Mouse (Mus musculus): ENCODE results near the gene Gsdmc4. TPM values are rescaled to one million over a fixed set of nuclear protein-coding genes. Genes with fewer than 3 reads are reported as not detected.
"Not testable (repeated sequence)": the region's sequence is repeated elsewhere in the genome, so short reads cannot be mapped to it uniquely, and the experiment has no call there.

Gsdmc4 gene
- polyA plus RNA-seq, 1 experiment from 2014 or later = 2.8 TPM

GRCm38 (mm10) chr15:63924484-63924883 lies 12.4 kb upstream of the Gsdmc4 start:
- H3K4me1 ChIP-seq (ENCODE audit: control insufficient read depth, insufficient read depth, low read length) = no peaks in the 10 kb centered on the region
- no peak overlapping the region for H3K4me3 ChIP-seq (replicated peaks; ENCODE audit: low read length)
- H3K27ac ChIP-seq (ENCODE audit: low read length) = no peak overlapping the region
- no peak for ATAC-seq (ENCODE audit: insufficient read depth, low FRiP score)
- no peaks in the 10 kb centered on the region for H3K27me3 ChIP-seq (ENCODE audit: control insufficient read depth, insufficient read depth, low read length)
- H3K9me3 ChIP-seq (replicated peaks; ENCODE audit: control insufficient read depth, low read length) = no peaks in the 10 kb centered on the region
- H3K4me2 ChIP-seq (ENCODE audit: low read depth, low read length) = no peak overlapping the region
- H3K9ac ChIP-seq (ENCODE audit: low read length) = no peak overlapping the region
- WGBS = 82% methylated on average over 1 of the region's 1 CpGs
- H3K36me3 ChIP-seq (ENCODE audit: control insufficient read depth, insufficient read depth, low read length) = no peaks in the 10 kb centered on the region

GRCm38 (mm10) chr15:63921618-63922017 lies 9.5 kb upstream of the Gsdmc4 start:
- H3K36me3 ChIP-seq (ENCODE audit: control insufficient read depth, insufficient read depth, low read length); ATAC-seq (ENCODE audit: insufficient read depth, low FRiP score); H3K9me3 ChIP-seq (replicated peaks; ENCODE audit: control insufficient read depth, low read length); H3K4me1 ChIP-seq (ENCODE audit: control insufficient read depth, insufficient read depth, low read length); H3K27ac ChIP-seq (ENCODE audit: low read length); H3K4me2 ChIP-seq (ENCODE audit: low read depth, low read length); H3K27me3 ChIP-seq (ENCODE audit: control insufficient read depth, insufficient read depth, low read length); H3K4me3 ChIP-seq (replicated peaks; ENCODE audit: low read length); H3K9ac ChIP-seq (ENCODE audit: low read length): not testable (repeated sequence)
- 44% methylated on average over 2 of the region's 5 CpGs for WGBS

GRCm38 (mm10) chr15:63919728-63920127 lies 7.6 kb upstream of the Gsdmc4 start:
- not testable (repeated sequence) for H3K36me3 ChIP-seq (ENCODE audit: control insufficient read depth, insufficient read depth, low read length); ATAC-seq (ENCODE audit: insufficient read depth, low FRiP score); H3K4me2 ChIP-seq (ENCODE audit: low read depth, low read length); H3K27ac ChIP-seq (ENCODE audit: low read length); H3K27me3 ChIP-seq (ENCODE audit: control insufficient read depth, insufficient read depth, low read length); H3K4me3 ChIP-seq (replicated peaks; ENCODE audit: low read length); H3K9me3 ChIP-seq (replicated peaks; ENCODE audit: control insufficient read depth, low read length); H3K4me1 ChIP-seq (ENCODE audit: control insufficient read depth, insufficient read depth, low read length); H3K9ac ChIP-seq (ENCODE audit: low read length)
- 72% methylated on average over 1 of the region's 2 CpGs for WGBS

- not testable (repeated sequence) for H3K9me3 ChIP-seq (replicated peaks; ENCODE audit: control insufficient read depth, low read length); H3K4me3 ChIP-seq (replicated peaks; ENCODE audit: low read length); H3K27ac ChIP-seq (ENCODE audit: low read length); H3K4me2 ChIP-seq (ENCODE audit: low read depth, low read length); H3K4me1 ChIP-seq (ENCODE audit: control insufficient read depth, insufficient read depth, low read length); H3K27me3 ChIP-seq (ENCODE audit: control insufficient read depth, insufficient read depth, low read length); H3K9ac ChIP-seq (ENCODE audit: low read length); H3K36me3 ChIP-seq (ENCODE audit: control insufficient read depth, insufficient read depth, low read length); ATAC-seq (ENCODE audit: insufficient read depth, low FRiP score)
- 85% methylated on average over 3 of the region's 4 CpGs for WGBS
Measured at GRCm38 (mm10) chr15:63916584-63916983, 4.5 kb upstream of the Gsdmc4 start.

- not testable (repeated sequence) for H3K4me1 ChIP-seq (ENCODE audit: control insufficient read depth, insufficient read depth, low read length); H3K36me3 ChIP-seq (ENCODE audit: control insufficient read depth, insufficient read depth, low read length); H3K9me3 ChIP-seq (replicated peaks; ENCODE audit: control insufficient read depth, low read length); H3K4me3 ChIP-seq (replicated peaks; ENCODE audit: low read length); H3K27me3 ChIP-seq (ENCODE audit: control insufficient read depth, insufficient read depth, low read length); ATAC-seq (ENCODE audit: insufficient read depth, low FRiP score); H3K27ac ChIP-seq (ENCODE audit: low read length); H3K9ac ChIP-seq (ENCODE audit: low read length); H3K4me2 ChIP-seq (ENCODE audit: low read depth, low read length)
Measured at GRCm38 (mm10) chr15:63909896-63910295, 2.2 kb downstream of the Gsdmc4 start.

GRCm38 (mm10) chr15:63895560-63896353 lies 16.3 kb downstream of the Gsdmc4 start:
- WGBS = 32% methylated on average over 9 of the region's 9 CpGs

GRCm38 (mm10) chr15:63888440-63888839 lies 23.7 kb downstream of the Gsdmc4 start:
- H3K9ac ChIP-seq (ENCODE audit: low read length); ATAC-seq (ENCODE audit: insufficient read depth, low FRiP score); H3K9me3 ChIP-seq (replicated peaks; ENCODE audit: control insufficient read depth, low read length); H3K36me3 ChIP-seq (ENCODE audit: control insufficient read depth, insufficient read depth, low read length); H3K4me2 ChIP-seq (ENCODE audit: low read depth, low read length); H3K27ac ChIP-seq (ENCODE audit: low read length); H3K27me3 ChIP-seq (ENCODE audit: control insufficient read depth, insufficient read depth, low read length); H3K4me3 ChIP-seq (replicated peaks; ENCODE audit: low read length); H3K4me1 ChIP-seq (ENCODE audit: control insufficient read depth, insufficient read depth, low read length): not testable (repeated sequence)
- 78% methylated on average over 4 of the region's 5 CpGs for WGBS

More at GRCm38 (mm10) chr15:63895560-63896353, 16.3 kb downstream of the Gsdmc4 start:
- not testable (repeated sequence) for H3K4me1 ChIP-seq (ENCODE audit: control insufficient read depth, insufficient read depth, low read length); ATAC-seq (ENCODE audit: insufficient read depth, low FRiP score); H3K4me3 ChIP-seq (replicated peaks; ENCODE audit: low read length); H3K9me3 ChIP-seq (replicated peaks; ENCODE audit: control insufficient read depth, low read length); H3K27ac ChIP-seq (ENCODE audit: low read length); H3K27me3 ChIP-seq (ENCODE audit: control insufficient read depth, insufficient read depth, low read length); H3K36me3 ChIP-seq (ENCODE audit: control insufficient read depth, insufficient read depth, low read length); H3K4me2 ChIP-seq (ENCODE audit: low read depth, low read length); H3K9ac ChIP-seq (ENCODE audit: low read length)

GRCm38 (mm10) chr15:63887949-63888348 lies 24.1 kb downstream of the Gsdmc4 start:
- H3K27ac ChIP-seq (ENCODE audit: low read length); H3K9me3 ChIP-seq (replicated peaks; ENCODE audit: control insufficient read depth, low read length); H3K27me3 ChIP-seq (ENCODE audit: control insufficient read depth, insufficient read depth, low read length); H3K9ac ChIP-seq (ENCODE audit: low read length); H3K4me3 ChIP-seq (replicated peaks; ENCODE audit: low read length); H3K4me1 ChIP-seq (ENCODE audit: control insufficient read depth, insufficient read depth, low read length); H3K4me2 ChIP-seq (ENCODE audit: low read depth, low read length); H3K36me3 ChIP-seq (ENCODE audit: control insufficient read depth, insufficient read depth, low read length); ATAC-seq (ENCODE audit: insufficient read depth, low FRiP score): not testable (repeated sequence)
- no CpG with 5 or more reads among the region's 5 CpGs for WGBS

GRCm38 (mm10) chr15:63878458-63878857 lies 33.6 kb downstream of the Gsdmc4 start, which contains the start of gene Gsdmc3:
Gene Gsdmc3 (minus strand): TSS chr15:63878558.
- 87% methylated on average over 1 of the region's 3 CpGs for WGBS
- H3K36me3 ChIP-seq (ENCODE audit: control insufficient read depth, insufficient read depth, low read length) = not testable (repeated sequence)

More at GRCm38 (mm10) chr15:63878458-63878857, 33.6 kb downstream of the Gsdmc4 start, which contains the start of gene Gsdmc3:
- not testable (repeated sequence) for ATAC-seq (ENCODE audit: insufficient read depth, low FRiP score); H3K4me3 ChIP-seq (replicated peaks; ENCODE audit: low read length); H3K27me3 ChIP-seq (ENCODE audit: control insufficient read depth, insufficient read depth, low read length); H3K9ac ChIP-seq (ENCODE audit: low read length); H3K9me3 ChIP-seq (replicated peaks; ENCODE audit: control insufficient read depth, low read length); H3K4me2 ChIP-seq (ENCODE audit: low read depth, low read length); H3K4me1 ChIP-seq (ENCODE audit: control insufficient read depth, insufficient read depth, low read length); H3K27ac ChIP-seq (ENCODE audit: low read length)
